Mouse (Mus musculus): ENCODE data around the gene Wwtr1. TPM values are rescaled to one million over a fixed set of nuclear protein-coding genes. Genes with fewer than 3 reads are reported as not detected.
A peak's percentile ranks its signal among the peaks of the same experiment; 100 is the strongest.

The Wwtr1 gene
- polyA plus RNA-seq, 1 experiment from 2014 or later = 28.9 TPM

GRCm38 (mm10) chr3:57603891-57604617 lies 28.3 kb upstream of the Wwtr1 start:
- Histone ChIP-seq H3K4me1 (replicated peaks; ENCODE audit: insufficient read depth, low read length) (no peaks in the 10 kb centered on the region), H3K27me3 (ENCODE audit: insufficient read depth, low read length) (no peaks in the 10 kb centered on the region), H3K4me3 (replicated peaks; ENCODE audit: low read depth, low read length) (no peak overlapping the region), H3K4me2 (ENCODE audit: low read length) (no peak overlapping the region), H3K9ac (ENCODE audit: low read depth, low read length) (no peak overlapping the region), H3K9me3 (replicated peaks; ENCODE audit: low read length) (no peaks in the 10 kb centered on the region), H3K27ac (no peak overlapping the region), H3K36me3 (ENCODE audit: insufficient read depth, low read length) (no peaks in the 10 kb centered on the region)
- WGBS = 63% methylated on average over 5 of the region's 5 CpGs
- DNase-seq (ENCODE audit: low spot score) (no peak), ATAC-seq (replicated peaks; ENCODE audit: low FRiP score, low read depth) (no peak)
- TF ChIP-seq CTCF (IDR thresholded peaks at IDR 0.05; ENCODE audit: low read depth) = no peak; the same call in 1 of the 2 replicates

- no peaks in the 10 kb centered on the region for H3K4me1 ChIP-seq (replicated peaks; ENCODE audit: insufficient read depth, low read length)
- 69% methylated on average over 4 of the region's 4 CpGs for WGBS
- no peaks in the 10 kb centered on the region for H3K36me3 ChIP-seq (ENCODE audit: insufficient read depth, low read length)
- H3K4me3 ChIP-seq (replicated peaks; ENCODE audit: low read depth, low read length) = no peak overlapping the region
- TF ChIP-seq CTCF (IDR thresholded peaks at IDR 0.05; ENCODE audit: low read depth) = no peak
- no peak overlapping the region for H3K9ac ChIP-seq (ENCODE audit: low read depth, low read length)
- H3K9me3 ChIP-seq (replicated peaks; ENCODE audit: low read length) = no peaks in the 10 kb centered on the region
- DNase-seq (ENCODE audit: low spot score) (no peak), ATAC-seq (replicated peaks; ENCODE audit: low FRiP score, low read depth) (no peak)
- no peaks in the 10 kb centered on the region for H3K27me3 ChIP-seq (ENCODE audit: insufficient read depth, low read length)
- H3K4me2 ChIP-seq (ENCODE audit: low read length) = no peak overlapping the region
- no peak overlapping the region for H3K27ac ChIP-seq
These were observed 26.9 kb upstream of the Wwtr1 start for GRCm38 (mm10) chr3:57602610-57603009.

GRCm38 (mm10) chr3:57596566-57596965 lies 20.9 kb upstream of the Wwtr1 start:
- Histone ChIP-seq H3K4me2 (ENCODE audit: low read length) (no peak overlapping the region), H3K27ac (no peak overlapping the region), H3K27me3 (ENCODE audit: insufficient read depth, low read length) (no peaks in the 10 kb centered on the region), H3K4me1 (replicated peaks; ENCODE audit: insufficient read depth, low read length) (no peaks in the 10 kb centered on the region), H3K9me3 (replicated peaks; ENCODE audit: low read length) (no peaks in the 10 kb centered on the region), H3K36me3 (ENCODE audit: insufficient read depth, low read length) (no peaks in the 10 kb centered on the region), H3K4me3 (replicated peaks; ENCODE audit: low read depth, low read length) (no peak overlapping the region), H3K9ac (ENCODE audit: low read depth, low read length) (no peak overlapping the region)
- no peak for TF ChIP-seq CTCF (IDR thresholded peaks at IDR 0.05; ENCODE audit: low read depth)
- DNase-seq (ENCODE audit: low spot score) (peak; percentile 18), ATAC-seq (replicated peaks; ENCODE audit: low FRiP score, low read depth) (no peak)
- WGBS = 48% methylated on average over 7 of the region's 7 CpGs

- TF ChIP-seq CTCF (IDR thresholded peaks at IDR 0.05; ENCODE audit: low read depth) = no peak
- no peak overlapping the region for H3K4me2 ChIP-seq (ENCODE audit: low read length)
- DNase-seq (ENCODE audit: low spot score) (no peak), ATAC-seq (replicated peaks; ENCODE audit: low FRiP score, low read depth) (no peak)
- H3K27me3 ChIP-seq (ENCODE audit: insufficient read depth, low read length) = no peaks in the 10 kb centered on the region
- no peaks in the 10 kb centered on the region for H3K9me3 ChIP-seq (replicated peaks; ENCODE audit: low read length)
- H3K9ac ChIP-seq (ENCODE audit: low read depth, low read length) = no peak overlapping the region
- no peak overlapping the region for H3K27ac ChIP-seq
- H3K36me3 ChIP-seq (ENCODE audit: insufficient read depth, low read length) = no peaks in the 10 kb centered on the region
- H3K4me3 ChIP-seq (replicated peaks; ENCODE audit: low read depth, low read length) = no peak overlapping the region
- no peaks in the 10 kb centered on the region for H3K4me1 ChIP-seq (replicated peaks; ENCODE audit: insufficient read depth, low read length)
These were observed 19.8 kb upstream of the Wwtr1 start for GRCm38 (mm10) chr3:57595506-57595905.

DNA sequence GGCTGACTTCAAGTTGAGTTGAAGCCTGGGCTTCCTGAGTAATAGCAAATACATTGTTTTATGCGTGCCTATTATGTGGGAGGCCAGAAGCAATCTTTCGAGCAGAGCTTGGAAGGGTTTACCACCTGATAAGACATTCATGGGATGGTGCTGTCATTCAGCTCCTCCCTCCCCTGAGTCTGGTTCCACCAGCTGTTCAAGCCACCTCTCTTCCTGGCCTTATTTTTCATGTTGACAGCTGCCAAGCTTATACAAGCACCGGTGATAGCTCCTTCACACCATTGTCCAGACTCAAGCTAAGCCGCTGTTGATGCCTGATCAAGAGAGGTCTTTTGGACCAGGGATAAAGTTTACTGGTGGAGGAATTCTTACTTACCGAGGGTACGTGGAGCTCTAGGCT lies 10.3 kb upstream of the Wwtr1 start:
- H3K9me3 ChIP-seq (replicated peaks; ENCODE audit: low read length) = no peaks in the 10 kb centered on the region
- no peak for TF ChIP-seq CTCF (IDR thresholded peaks at IDR 0.05; ENCODE audit: low read depth)
- 66% methylated on average over 6 of the region's 6 CpGs for WGBS

GRCm38 (mm10) chr3:57583533-57583932 lies 7.8 kb upstream of the Wwtr1 start:
- TF ChIP-seq CTCF (IDR thresholded peaks at IDR 0.05; ENCODE audit: low read depth) = no peak
- ATAC-seq (replicated peaks; ENCODE audit: low FRiP score, low read depth) (no peak), DNase-seq (ENCODE audit: low spot score) (no peak)
- Histone ChIP-seq H3K27me3 (ENCODE audit: insufficient read depth, low read length) (no peaks in the 10 kb centered on the region), H3K27ac (no peak overlapping the region), H3K9me3 (replicated peaks; ENCODE audit: low read length) (no peaks in the 10 kb centered on the region), H3K9ac (ENCODE audit: low read depth, low read length) (no peak overlapping the region), H3K4me3 (replicated peaks; ENCODE audit: low read depth, low read length) (no peak overlapping the region), H3K4me2 (ENCODE audit: low read length) (no peak overlapping the region), H3K36me3 (ENCODE audit: insufficient read depth, low read length) (no peaks in the 10 kb centered on the region), H3K4me1 (replicated peaks; ENCODE audit: insufficient read depth, low read length) (no peaks in the 10 kb centered on the region)
- WGBS = 67% methylated on average over 4 of the region's 4 CpGs

More for the DNA sequence above, 10.3 kb upstream of the Wwtr1 start:
- H3K4me2 ChIP-seq (ENCODE audit: low read length) = no peak overlapping the region
- no peak overlapping the region for H3K9ac ChIP-seq (ENCODE audit: low read depth, low read length)
- no peaks in the 10 kb centered on the region for H3K4me1 ChIP-seq (replicated peaks; ENCODE audit: insufficient read depth, low read length)
- DNase-seq (ENCODE audit: low spot score) (no peak), ATAC-seq (replicated peaks; ENCODE audit: low FRiP score, low read depth) (no peak)
- no peak overlapping the region for H3K4me3 ChIP-seq (replicated peaks; ENCODE audit: low read depth, low read length)
- no peaks in the 10 kb centered on the region for H3K36me3 ChIP-seq (ENCODE audit: insufficient read depth, low read length)
- H3K27me3 ChIP-seq (ENCODE audit: insufficient read depth, low read length) = no peaks in the 10 kb centered on the region
- no peak overlapping the region for H3K27ac ChIP-seq

Data from kidney, postnatal 0 days (tissue).